Mouse (Mus musculus) CD4-positive, CD25-positive, alpha-beta regulatory T cell, adult 2 months (primary cell): ENCODE results near the gene Map3k5.
A peak's percentile ranks its signal among the peaks of the same experiment; 100 is the strongest.
"Not testable (repeated sequence)": the region's sequence is repeated elsewhere in the genome, so short reads cannot be mapped to it uniquely, and the experiment has no call there.

Experiments
- DNase-seq: peaks from one replicate; pipeline ENCODE4 v3.0.0-alpha.2; 2012; ENCODE audit warnings: low read depth, low spot score

Map3k5 gene

GRCm38 (mm10) chr10:19963206-19963605, 28.9 kb downstream of the Map3k5 start:
- DNase-seq, result peak; percentile 13

- DNase-seq, result no peak
Observed at GRCm38 (mm10) chr10:19964105-19964504, 29.8 kb downstream of the Map3k5 start.

- no peak for DNase-seq
Observed at GRCm38 (mm10) chr10:19966597-19966996, 32.3 kb downstream of the Map3k5 start.

- peak; percentile 35 for DNase-seq
Observed at GRCm38 (mm10) chr10:19968445-19968844, 34.2 kb downstream of the Map3k5 start.

GRCm38 (mm10) chr10:19969831-19970460, 35.7 kb downstream of the Map3k5 start:
- DNase-seq, result no peak

GRCm38 (mm10) chr10:19971491-19971890, 37.2 kb downstream of the Map3k5 start:
- DNase-seq, result not testable (repeated sequence)

GRCm38 (mm10) chr10:19973321-19974108, 39.2 kb downstream of the Map3k5 start:
- no peak for DNase-seq

GRCm38 (mm10) chr10:19977557-19977956, 43.3 kb downstream of the Map3k5 start:
- peak; percentile 25 for DNase-seq

GRCm38 (mm10) chr10:19978662-19979199, 44.5 kb downstream of the Map3k5 start:
- no peak for DNase-seq

- DNase-seq, result no peak
Observed at GRCm38 (mm10) chr10:19987736-19988135, 53.5 kb downstream of the Map3k5 start.

GRCm38 (mm10) chr10:19989986-19990385, 55.7 kb downstream of the Map3k5 start:
- no peak for DNase-seq

GRCm38 (mm10) chr10:19990638-19991037, 56.4 kb downstream of the Map3k5 start:
- DNase-seq, result no peak

GRCm38 (mm10) chr10:19991237-19991865, 57.1 kb downstream of the Map3k5 start:
- DNase-seq, result peak; percentile 22

GRCm38 (mm10) chr10:19991866-19992252, 57.6 kb downstream of the Map3k5 start:
- DNase-seq, result peak; percentile 76

GRCm38 (mm10) chr10:19994469-19995450, 60.5 kb downstream of the Map3k5 start:
- peak; percentile 37 for DNase-seq

GRCm38 (mm10) chr10:19996151-19996550, 61.9 kb downstream of the Map3k5 start:
- DNase-seq, result no peak

GRCm38 (mm10) chr10:19999703-20000407, 65.6 kb downstream of the Map3k5 start:
- DNase-seq, result peak; percentile 56

- peak; percentile 72 for DNase-seq
Observed at GRCm38 (mm10) chr10:20000408-20000770, 66.1 kb downstream of the Map3k5 start.

- no peak for DNase-seq
Observed at GRCm38 (mm10) chr10:20001990-20002389, 67.7 kb downstream of the Map3k5 start.

- peak; percentile 22 for DNase-seq
Observed at GRCm38 (mm10) chr10:20003006-20003405, 68.7 kb downstream of the Map3k5 start.
